Mouse (Mus musculus): ENCODE measurements around the gene Hopx. TPM values are rescaled to one million over a fixed set of nuclear protein-coding genes. Genes with fewer than 3 reads are reported as not detected.

Gene Hopx
- total RNA-seq (2021) = 9.0 and 10.5 TPM in 2 replicates
- long read RNA-seq, experiment 1, partial matches to known transcripts = 0 of 4 reads
- long read RNA-seq, experiment 1, other reads (novel, unspliced or antisense) = 0 of 4 reads
- long read RNA-seq, experiment 2, transcript Hopx-202 (3 exons, 1,113 nt) = major isoform, 9 of 12 reads
- long read RNA-seq, experiment 2, partial matches to known transcripts = 0 of 12 reads
- long read RNA-seq, experiment 2, other reads (novel, unspliced or antisense) = 1 of 12 reads

GRCm38 (mm10) chr5:77114817-77115731 is at the start of gene Hopx:
Gene Hopx, minus strand, starts transcription at chr5:77115121.
- peak; percentile 72 for DNase-seq

GRCm38 (mm10) chr5:77163597-77163996 is 48.7 kb upstream of the Hopx start:
- DNase-seq = no peak

GRCm38 (mm10) chr5:77162566-77162965 is 47.6 kb upstream of the Hopx start:
- DNase-seq = no peak

- no peak for DNase-seq
Observed at GRCm38 (mm10) chr5:77157777-77158540, 43.0 kb upstream of the Hopx start.

- DNase-seq = no peak
Observed at GRCm38 (mm10) chr5:77156938-77157337, 42.0 kb upstream of the Hopx start.

- DNase-seq = no peak
Observed at GRCm38 (mm10) chr5:77155526-77155925, 40.6 kb upstream of the Hopx start.

- DNase-seq = peak; percentile 18
Observed at GRCm38 (mm10) chr5:77154812-77155211, 39.9 kb upstream of the Hopx start.

GRCm38 (mm10) chr5:77151738-77152137 is 36.8 kb upstream of the Hopx start:
- DNase-seq = no peak

GRCm38 (mm10) chr5:77151075-77151474 is 36.2 kb upstream of the Hopx start:
- no peak for DNase-seq

GRCm38 (mm10) chr5:77148021-77148621 is 33.2 kb upstream of the Hopx start:
- no peak for DNase-seq

- DNase-seq = no peak
Observed at GRCm38 (mm10) chr5:77146459-77147170, 31.7 kb upstream of the Hopx start.

GRCm38 (mm10) chr5:77144647-77145046 is 29.7 kb upstream of the Hopx start:
- no peak for DNase-seq

- no peak for DNase-seq
Observed at GRCm38 (mm10) chr5:77143076-77143475, 28.2 kb upstream of the Hopx start.

- DNase-seq = no peak
Observed at GRCm38 (mm10) chr5:77141336-77141735, 26.4 kb upstream of the Hopx start.

- DNase-seq = no peak
Observed at GRCm38 (mm10) chr5:77140861-77141260, 25.9 kb upstream of the Hopx start.

- peak; percentile 36 for DNase-seq
Observed at GRCm38 (mm10) chr5:77140108-77140507, 25.2 kb upstream of the Hopx start.

- DNase-seq = peak; percentile 55
Observed at GRCm38 (mm10) chr5:77137701-77138265, 22.9 kb upstream of the Hopx start.

- DNase-seq = no peak
Observed at GRCm38 (mm10) chr5:77136684-77137224, 21.8 kb upstream of the Hopx start.

- DNase-seq = no peak
Observed at GRCm38 (mm10) chr5:77134961-77135360, 20.0 kb upstream of the Hopx start.

GRCm38 (mm10) chr5:77134465-77134864 is 19.5 kb upstream of the Hopx start:
- DNase-seq = no peak

- no peak for DNase-seq
Observed at GRCm38 (mm10) chr5:77133960-77134359, 19.0 kb upstream of the Hopx start.
